Mouse (Mus musculus) CH12F3 (cell line): ENCODE data around the gene Srebf1.

ENCODE experiments used
- in situ Hi-C: fragments of 300-500 bp; cut with MboI; formaldehyde crosslinking; loops from 2 replicates; pipeline ENCODE4 v1.14.3; 2020; ENCODE audit warnings: low sequenced_read_pairs

The Srebf1 gene

DNA sequence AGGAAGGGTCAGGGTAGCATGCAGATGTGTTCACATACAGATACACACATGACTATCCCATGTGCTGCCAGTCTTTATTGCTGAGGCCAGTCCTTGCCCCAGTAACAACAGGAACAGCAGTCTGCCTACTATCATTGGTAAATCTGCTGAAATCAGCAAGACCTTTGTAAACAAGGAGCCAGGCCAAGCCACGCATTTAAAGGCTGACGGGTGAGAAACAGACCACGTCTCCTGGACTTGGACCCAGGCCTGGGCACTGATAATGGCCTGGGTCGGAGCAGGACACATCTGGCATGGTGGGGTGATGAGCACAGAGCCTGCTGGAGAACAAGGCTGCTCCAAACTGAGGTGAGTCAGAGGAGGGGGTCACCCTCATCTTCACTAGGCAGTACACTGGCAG is 18.1 kb upstream of the Srebf1 start:
- in situ Hi-C loops: no loop called here

- in situ Hi-C loops: no loop called here
Measured at GRCm38 (mm10) chr11:60235351-60235750, 13.0 kb upstream of the Srebf1 start.

DNA sequence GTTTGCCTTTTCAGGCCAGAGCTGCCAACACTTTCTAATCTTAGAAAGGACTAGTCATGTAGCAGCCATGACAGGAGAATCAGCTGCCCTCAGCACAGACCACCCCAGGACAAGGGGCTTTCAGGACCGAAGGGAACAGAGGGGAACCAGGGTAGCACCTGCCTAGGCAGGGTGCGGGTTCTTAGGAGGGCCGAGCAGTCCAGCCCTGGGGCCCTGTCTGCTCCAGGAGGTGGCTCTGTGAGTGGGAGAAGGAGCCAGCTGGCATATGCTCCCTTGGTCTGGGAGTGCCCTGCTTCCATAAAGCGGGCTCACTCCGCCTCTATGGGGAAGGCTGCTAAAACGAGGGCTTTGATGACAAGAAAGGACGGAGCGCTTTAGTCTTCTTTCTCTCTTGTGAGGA is 10.9 kb upstream of the Srebf1 start:
- in situ Hi-C loops: no loop called here

- in situ Hi-C loops: no loop called here
Measured at GRCm38 (mm10) chr11:60232441-60233058, 10.2 kb upstream of the Srebf1 start.

- in situ Hi-C loops: no loop called here
Measured at GRCm38 (mm10) chr11:60231951-60232350, 9.6 kb upstream of the Srebf1 start.

- in situ Hi-C loops: no loop called here
Measured at GRCm38 (mm10) chr11:60231326-60231725, 8.9 kb upstream of the Srebf1 start.

GRCm38 (mm10) chr11:60230512-60230911 is 8.1 kb upstream of the Srebf1 start:
- in situ Hi-C loops: no loop called here

GRCm38 (mm10) chr11:60229821-60230220 is 7.4 kb upstream of the Srebf1 start:
- in situ Hi-C loops: no loop called here

- in situ Hi-C loops: no loop called here
Measured at GRCm38 (mm10) chr11:60228525-60228924, 6.1 kb upstream of the Srebf1 start.

DNA sequence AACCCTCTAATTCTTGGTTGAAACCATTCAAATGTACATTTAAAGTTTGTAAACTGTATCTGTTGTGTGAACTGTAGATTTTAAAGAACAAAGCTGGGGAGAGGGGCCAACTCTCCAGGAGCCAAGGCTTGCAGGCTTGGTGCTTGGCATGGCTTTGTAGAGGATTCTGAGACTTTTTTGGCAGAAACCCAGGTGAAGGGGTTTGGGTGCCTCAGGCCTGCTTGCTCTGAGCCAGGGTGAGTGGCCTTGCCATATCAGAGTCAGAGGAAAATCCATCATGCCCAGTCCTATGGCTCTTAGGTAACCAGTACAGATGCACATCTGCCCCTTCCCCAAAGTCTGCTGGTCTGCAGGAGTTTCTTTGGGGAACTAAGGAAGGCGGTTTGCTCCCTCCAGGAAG is 3.5 kb upstream of the Srebf1 start:
- in situ Hi-C loops: no loop called here

DNA sequence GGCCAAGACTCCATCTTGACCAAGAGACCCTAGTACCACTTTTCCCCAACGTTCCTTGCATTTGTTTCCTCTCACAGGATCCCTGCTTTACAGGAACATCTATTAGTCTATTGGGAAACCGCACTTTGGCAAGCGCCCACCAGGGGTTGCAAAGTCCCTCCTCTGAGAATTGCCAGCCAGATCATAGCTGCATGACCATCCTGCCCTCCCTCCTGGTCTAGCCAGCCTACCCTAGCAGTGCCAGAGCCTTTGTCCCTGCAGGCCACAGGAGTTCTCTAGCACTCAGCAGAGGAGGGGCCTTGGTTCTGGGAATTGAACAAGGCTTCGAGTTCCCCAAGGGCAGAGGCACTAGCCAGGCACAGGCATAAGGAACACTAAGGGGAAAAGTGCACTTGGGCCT is 2.3 kb upstream of the Srebf1 start:
- in situ Hi-C loops: no loop called here

- in situ Hi-C loops: no loop called here
Measured at GRCm38 (mm10) chr11:60222085-60222468, 304 bp downstream of the Srebf1 start.

- in situ Hi-C loops: no loop called here
Measured at GRCm38 (mm10) chr11:60221425-60221824, 956 bp downstream of the Srebf1 start.

GRCm38 (mm10) chr11:60220291-60220804 is 2.0 kb downstream of the Srebf1 start:
- in situ Hi-C loops: no loop called here

GRCm38 (mm10) chr11:60219609-60220008 is 2.8 kb downstream of the Srebf1 start:
- in situ Hi-C loops: no loop called here

- in situ Hi-C loops: no loop called here
Measured at GRCm38 (mm10) chr11:60217467-60217866, 4.9 kb downstream of the Srebf1 start.

DNA sequence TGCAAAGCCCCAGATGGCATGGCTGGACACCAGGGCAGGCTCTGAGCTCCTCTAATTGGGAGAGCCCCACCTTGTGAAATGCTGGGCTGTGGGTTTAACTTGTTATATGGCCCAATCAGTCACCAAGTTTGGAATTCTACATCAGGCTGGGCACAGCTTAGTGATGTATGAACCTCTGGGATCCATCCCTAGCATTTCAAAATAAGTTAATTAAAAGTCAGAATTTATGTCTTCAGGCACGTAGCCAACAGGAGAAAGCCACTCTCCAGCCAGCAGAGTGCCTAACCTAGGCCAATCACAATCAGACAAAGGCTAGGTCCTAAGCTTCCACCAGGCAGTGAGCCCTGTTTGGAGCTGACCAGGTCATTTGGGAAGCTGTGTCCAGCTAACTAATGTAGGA is 5.7 kb downstream of the Srebf1 start:
- in situ Hi-C loops: no loop called here

- in situ Hi-C loops: no loop called here
Measured at GRCm38 (mm10) chr11:60213266-60213665, 9.1 kb downstream of the Srebf1 start.

GRCm38 (mm10) chr11:60211761-60212160 is 10.6 kb downstream of the Srebf1 start:
- in situ Hi-C loops: no loop called here

GRCm38 (mm10) chr11:60211152-60211551 is 11.2 kb downstream of the Srebf1 start:
- in situ Hi-C loops: no loop called here

DNA sequence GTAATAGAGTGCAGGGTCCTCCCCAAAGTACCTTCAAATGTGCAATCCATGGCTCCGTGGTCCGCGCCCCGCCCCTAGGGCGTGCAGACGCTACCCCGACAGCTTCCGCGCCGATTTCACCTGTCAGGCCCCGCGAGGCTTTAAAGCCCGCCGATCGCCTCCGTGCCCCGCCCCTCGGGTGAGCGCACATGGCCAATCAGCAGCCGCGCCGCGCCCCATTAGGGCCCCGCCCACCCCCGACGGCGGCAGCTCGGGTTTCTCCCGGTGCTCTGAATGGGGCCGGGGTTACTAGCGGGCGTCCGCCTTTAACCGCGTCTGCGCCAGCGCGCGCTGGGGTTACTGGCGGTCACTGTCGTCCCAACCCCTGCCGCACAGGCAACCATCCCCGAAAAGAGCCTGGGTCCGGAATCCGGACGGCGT is 12.1 kb downstream of the Srebf1 start:
- in situ Hi-C loops: no loop called here

GRCm38 (mm10) chr11:60209933-60210249 is 12.5 kb downstream of the Srebf1 start:
- in situ Hi-C loops: no loop called here

- in situ Hi-C loops: no loop called here
Measured at GRCm38 (mm10) chr11:60209217-60209932, 13.0 kb downstream of the Srebf1 start.
